Mouse (Mus musculus) CH12.LX (cell line): ENCODE measurements around the gene Wnt1.
A peak's percentile ranks its signal among the peaks of the same experiment; 100 is the strongest.

Source experiments
- CTCF ChIP-seq, 2 experiments: IDR thresholded peaks in 1 of 2; conservative IDR thresholded peaks in 1 of 2; 2 replicates each; pipeline ENCODE4 v1.5.1; 2011 to 2012; ENCODE audit warnings: low read depth in 2 of 2, low read length in 2 of 2, improper control_type of control experiment in 1 of 2, inconsistent platforms in 1 of 2, mild to moderate bottlenecking in 1 of 2, moderate library complexity in 1 of 2
- ELF1 ChIP-seq: IDR thresholded peaks from 2 replicates; pipeline ENCODE4 v1.6.1; 2014; ENCODE audit warnings: low read depth, mild to moderate bottlenecking, inconsistent platforms, low read length, improper control_type of control experiment
- EP300 ChIP-seq: IDR thresholded peaks from 2 replicates; pipeline ENCODE4 v1.6.1; 2011; ENCODE audit warnings: low read length, improper control_type of control experiment
- MEF2A ChIP-seq: IDR thresholded peaks from 2 replicates; pipeline ENCODE4 v1.6.1; 2014; ENCODE audit warnings: low read depth, mild to moderate bottlenecking, inconsistent platforms, low read length, improper control_type of control experiment, borderline replicate concordance
- MXI1 ChIP-seq: IDR thresholded peaks from 2 replicates; pipeline ENCODE4 v1.6.1; 2011; ENCODE audit warnings: mild to moderate bottlenecking, low read depth, low read length, improper control_type of control experiment
- NELFE ChIP-seq: IDR thresholded peaks from 2 replicates; pipeline ENCODE4 v1.6.1; 2011; ENCODE audit warnings: low read depth, low read length, improper control_type of control experiment
- RAD21 ChIP-seq: IDR thresholded peaks from 2 replicates; pipeline ENCODE4 v1.6.1; 2011; ENCODE audit warnings: low read depth, mild to moderate bottlenecking, low read length, improper control_type of control experiment, moderate library complexity
- TCF12 ChIP-seq: IDR thresholded peaks from 2 replicates; pipeline ENCODE4 v1.6.1; 2014; ENCODE audit warnings: low read depth, mild to moderate bottlenecking, inconsistent platforms, low read length, improper control_type of control experiment

DNA sequence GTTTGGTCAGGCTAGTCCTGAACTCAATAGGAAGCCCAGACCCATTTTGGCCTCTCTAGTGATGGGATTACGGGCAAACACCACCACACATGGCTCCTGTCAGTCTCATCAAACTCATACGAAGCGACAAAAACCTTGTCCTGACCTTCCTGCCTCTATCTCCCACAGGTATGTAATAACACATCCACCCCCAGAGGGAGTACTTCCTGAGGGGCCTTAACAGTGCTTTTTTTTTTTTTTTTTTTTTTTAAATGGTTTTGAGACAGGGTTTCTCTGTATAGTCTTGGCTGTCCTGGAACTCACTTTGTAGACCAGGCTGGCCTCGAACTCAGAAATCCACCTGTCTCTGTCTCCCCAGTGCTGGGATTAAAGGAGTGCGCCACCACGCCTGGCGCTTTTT lies 28.5 kb downstream of the Wnt1 start:
- TF ChIP-seq CTCF (conservative IDR thresholded peaks at IDR 0.05 in 1 of 2, IDR thresholded peaks at IDR 0.05 in 1 of 2; ENCODE audit: low read depth in 2 of 2, low read length in 2 of 2) (peak in 1 of 2 experiments; percentile 17; a peak in 2 of 4 replicates), EP300 (no peak), NELFE (no peak), MEF2A (no peak), MXI1 (no peak), TCF12 (no peak), ELF1 (no peak), RAD21 (no peak)
